Mouse (Mus musculus): Measurements from ENCODE around the gene Gm11020.
A peak's percentile ranks its signal among the peaks of the same experiment; 100 is the strongest.

Gm11020 gene

GRCm38 (mm10) chr8:104342426-104342825 is 21.1 kb downstream of the Gm11020 start:
- no peak for DNase-seq (ENCODE audit: low spot score)

GRCm38 (mm10) chr8:104343957-104344356 is 22.6 kb downstream of the Gm11020 start:
- DNase-seq (ENCODE audit: low spot score): peak; percentile 55

GRCm38 (mm10) chr8:104344622-104345021 is 23.3 kb downstream of the Gm11020 start:
- DNase-seq (ENCODE audit: low spot score): no peak

GRCm38 (mm10) chr8:104346706-104347105 is 25.3 kb downstream of the Gm11020 start:
- DNase-seq (ENCODE audit: low spot score): no peak

- DNase-seq (ENCODE audit: low spot score): no peak
Measured at GRCm38 (mm10) chr8:104348971-104349370, 27.6 kb downstream of the Gm11020 start.

- DNase-seq (ENCODE audit: low spot score): no peak
Measured at GRCm38 (mm10) chr8:104350047-104350446, 28.7 kb downstream of the Gm11020 start.

GRCm38 (mm10) chr8:104353186-104353585 is 31.8 kb downstream of the Gm11020 start:
- no peak for DNase-seq (ENCODE audit: low spot score)

GRCm38 (mm10) chr8:104354504-104354903 is 33.1 kb downstream of the Gm11020 start:
- no peak for DNase-seq (ENCODE audit: low spot score)

GRCm38 (mm10) chr8:104358637-104359036 is 37.3 kb downstream of the Gm11020 start:
- DNase-seq (ENCODE audit: low spot score): no peak

- DNase-seq (ENCODE audit: low spot score): no peak
Measured at GRCm38 (mm10) chr8:104359778-104360456, 38.5 kb downstream of the Gm11020 start.

GRCm38 (mm10) chr8:104365695-104366094 is 44.3 kb downstream of the Gm11020 start:
- DNase-seq (ENCODE audit: low spot score): no peak

GRCm38 (mm10) chr8:104367398-104367797 is 46.0 kb downstream of the Gm11020 start:
- no peak for DNase-seq (ENCODE audit: low spot score)

GRCm38 (mm10) chr8:104369591-104369990 is 48.2 kb downstream of the Gm11020 start:
- no peak for DNase-seq (ENCODE audit: low spot score)

GRCm38 (mm10) chr8:104370071-104370470 is 48.7 kb downstream of the Gm11020 start:
- no peak for DNase-seq (ENCODE audit: low spot score)

- no peak for DNase-seq (ENCODE audit: low spot score)
Measured at GRCm38 (mm10) chr8:104371121-104371520, 49.8 kb downstream of the Gm11020 start.
